ENCODE assay signal across 9 mouse cellular contexts in the genomic region with DNA sequence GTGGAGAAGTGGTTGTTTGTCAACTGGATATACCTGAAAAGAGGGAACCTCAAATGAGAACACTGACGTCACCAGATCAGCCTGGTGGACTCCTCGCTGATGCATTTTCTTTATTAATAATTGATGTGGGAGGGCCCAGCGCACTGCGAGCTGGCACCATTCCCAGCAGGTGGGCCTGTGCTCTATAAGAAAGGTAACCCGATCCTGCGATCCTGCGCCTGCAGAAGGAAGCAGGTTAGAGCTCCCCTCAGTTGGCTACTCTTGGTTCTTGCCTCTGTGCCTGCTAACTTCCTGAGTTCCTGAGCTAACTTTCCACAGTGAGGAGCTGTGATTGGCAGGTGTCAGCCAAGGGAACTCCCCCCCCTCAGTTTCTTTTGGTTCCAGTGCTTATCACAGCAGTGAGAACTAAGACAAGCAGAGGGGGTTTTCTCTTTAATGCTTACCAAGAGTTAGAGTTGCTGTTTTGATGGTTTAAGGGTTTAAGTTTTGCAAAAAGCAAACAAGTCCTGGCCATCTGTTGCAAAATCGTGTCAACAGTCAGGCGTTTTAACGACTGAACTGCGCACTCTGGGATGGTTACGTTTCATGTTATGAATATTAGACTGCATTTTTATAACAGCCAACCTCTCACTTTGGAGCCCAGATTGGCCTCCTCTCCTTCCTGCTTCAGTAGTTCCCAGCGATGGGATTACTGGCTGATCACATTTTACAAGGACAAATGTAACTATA. TPM values are rescaled to one million over a fixed set of nuclear protein-coding genes. Genes with fewer than 3 reads are reported as not detected.
DNase-seq lines count a peak whose midpoint lies in the region; ATAC-seq and TF ChIP-seq lines count a peak whose summit lies in the region.
"Had no signal": no experiment of that assay in that cellular context is flagged by ENCODE, and none has a peak within 500 bp of the region (broad histone marks: within the 10 kb centered on the region; RNA-seq: fewer than 3 reads in every experiment).

No protein-coding gene starts in this region.

- peaks cover 2% of the 10 kb centered on the region; the same call in 1 of the 2 replicates for H3K4me1 ChIP-seq in liver, adult 2 months (ENCODE audit: control insufficient read depth, insufficient read depth, low read length)
- peaks cover 29% of the 10 kb centered on the region for H3K4me1 ChIP-seq in forebrain, embryonic 13.5 days
- peaks cover 34% of the 10 kb centered on the region for H3K4me1 ChIP-seq in limb, embryonic 12.5 days (replicated peaks)
- peaks cover 20% of the 10 kb centered on the region for H3K4me1 ChIP-seq in olfactory bulb, adult 2 months (ENCODE audit: control insufficient read depth, insufficient read depth, low read length)

- TF ChIP-seq POLR2A in liver, adult 2 months (IDR thresholded peaks at IDR 0.05; ENCODE audit: extremely low read depth, insufficient read depth, low read length) = no peak
- no peak for TF ChIP-seq POLR2A in olfactory bulb, adult 2 months (IDR thresholded peaks at IDR 0.05; ENCODE audit: insufficient read depth, low read depth, low read length)

- 2% methylated on average over 13 of the region's 13 CpGs for WGBS in liver, adult 2 months
- WGBS in forebrain, embryonic 13.5 days = 4% methylated on average over 13 of the region's 13 CpGs
- WGBS in limb, embryonic 12.5 days = 10% methylated on average over 13 of the region's 13 CpGs
- 19% methylated on average over 13 of the region's 13 CpGs for WGBS in olfactory bulb, adult 2 months

- H3K9ac ChIP-seq in liver, adult 2 months (ENCODE audit: low read depth, low read length) = no peak overlapping the region
- no peak overlapping the region for H3K9ac ChIP-seq in forebrain, embryonic 13.5 days
- no peak overlapping the region for H3K9ac ChIP-seq in limb, embryonic 12.5 days (replicated peaks)

- no peaks in the 10 kb centered on the region for H3K9me3 ChIP-seq in forebrain, embryonic 13.5 days (replicated peaks)
- H3K9me3 ChIP-seq in limb, embryonic 12.5 days = no peaks in the 10 kb centered on the region

- peak overlapping the region; percentile 4; the same call in 1 of the 2 replicates for H3K4me3 ChIP-seq in liver, adult 2 months (ENCODE audit: insufficient read depth, low read depth, low read length)
- peak overlapping the region; percentile 49 for H3K4me3 ChIP-seq in forebrain, embryonic 13.5 days
- peak overlapping the region; percentile 44 for H3K4me3 ChIP-seq in limb, embryonic 12.5 days (replicated peaks)
- H3K4me3 ChIP-seq in olfactory bulb, adult 2 months (ENCODE audit: insufficient read depth, low read depth, low read length) = peak overlapping the region; percentile 48; the same call in 1 of the 2 replicates

- H3K27me3 ChIP-seq in liver, adult 2 months (ENCODE audit: control insufficient read depth, insufficient read depth, low read length) = no peaks in the 10 kb centered on the region
- peaks cover 99% of the 10 kb centered on the region for H3K27me3 ChIP-seq in forebrain, embryonic 13.5 days
- peaks cover 100% of the 10 kb centered on the region for H3K27me3 ChIP-seq in limb, embryonic 12.5 days

- H3K79me2 ChIP-seq in liver, adult 2 months (ENCODE audit: control insufficient read depth, insufficient read depth, low read length) = no peaks in the 10 kb centered on the region

- peak overlapping the region; percentile 88 for H3K27ac ChIP-seq in liver, adult 2 months (replicated peaks; ENCODE audit: insufficient read depth, low read depth, low read length)
- no peak overlapping the region for H3K27ac ChIP-seq in forebrain, embryonic 13.5 days
- no peak overlapping the region for H3K27ac ChIP-seq in limb, embryonic 12.5 days
- no peak overlapping the region for H3K27ac ChIP-seq in olfactory bulb, adult 2 months (ENCODE audit: insufficient read depth, low read depth, low read length)

- no peaks in the 10 kb centered on the region for H3K36me3 ChIP-seq in liver, adult 2 months (ENCODE audit: control insufficient read depth, insufficient read depth, low read length)
- H3K36me3 ChIP-seq in forebrain, embryonic 13.5 days (ENCODE audit: poor library complexity, severe bottlenecking) = no peaks in the 10 kb centered on the region
- H3K36me3 ChIP-seq in limb, embryonic 12.5 days = no peaks in the 10 kb centered on the region

- no peak for TF ChIP-seq CTCF in liver, adult 2 months (IDR thresholded peaks at IDR 0.05; ENCODE audit: low read depth, low read length)
- TF ChIP-seq CTCF in olfactory bulb, adult 2 months (IDR thresholded peaks at IDR 0.05; ENCODE audit: insufficient read depth, low read depth, low read length) = no peak

- ATAC-seq in forebrain, embryonic 13.5 days = no peak
- no peak for ATAC-seq in limb, embryonic 12.5 days (ENCODE audit: insufficient number of reproducible peaks, insufficient read depth, low FRiP score, low TSS enrichment, low read depth)
- no peak for ATAC-seq in megakaryocyte, adult 5-6 weeks (ENCODE audit: poor library complexity, severe bottlenecking)

- DNase-seq in liver, adult 2 months (ENCODE audit: extremely low read depth, low read depth, low spot score) = peak; percentile 91
- DNase-seq in liver = no peak
- no peak for DNase-seq in cerebellum, postnatal 10 days
- DNase-seq in cerebellum, adult 8-10 months = no peak

- H3K4me2 ChIP-seq in forebrain, embryonic 13.5 days = peak overlapping the region; percentile 92
- H3K4me2 ChIP-seq in limb, embryonic 12.5 days = peak overlapping the region; percentile 81

RNA-seq across cellular contexts. Expression of a gene that starts 0.7 kb away (rescaled TPM):
- total RNA-seq in liver, adult 2 months (2014; rRNA removed) = 0.34 and 0.55 TPM in 2 replicates
- 2.1 and 2.4 TPM in 2 replicates for polyA plus RNA-seq in liver, adult 2 months (2012; rRNA removed)
- 7.5 and 8.7 TPM in 2 replicates for polyA plus RNA-seq in forebrain, embryonic 13.5 days (2015; fragmentation: Nextera tagmentation; extraction: Ambion mirVana)
- polyA plus RNA-seq in limb, embryonic 12.5 days (2016; fragmentation: Nextera tagmentation; extraction: Ambion mirVana) = 0.09 TPM in 1 of 2 replicates, not detected in the other
- polyA plus RNA-seq in olfactory bulb, adult 2 months (2012; ENCODE audit: insufficient read depth, insufficient read length, low replicate concordance, missing spikeins) = not detected in 2 replicates
- total RNA-seq in megakaryocyte, adult 5-6 weeks (2015) = not detected in 2 replicates
- total RNA-seq in megakaryocyte, adult 5-6 weeks (2017) = not detected in 2 replicates
- total RNA-seq: granulocyte monocyte progenitor cell, adult 5-6 weeks had no signal

RNA-seq across cellular contexts. Expression of a gene that starts 43.6 kb away (rescaled TPM):
- not detected in 2 replicates for total RNA-seq in liver, adult 2 months (2014; rRNA removed)
- not detected in 2 replicates for polyA plus RNA-seq in liver, adult 2 months (2012; rRNA removed)
- polyA plus RNA-seq in forebrain, embryonic 13.5 days (2015; fragmentation: Nextera tagmentation; extraction: Ambion mirVana) = 6.3 and 8.4 TPM in 2 replicates
- 0.13 TPM in 1 of 2 replicates, not detected in the other for polyA plus RNA-seq in limb, embryonic 12.5 days (2016; fragmentation: Nextera tagmentation; extraction: Ambion mirVana)
- not detected in 2 replicates for polyA plus RNA-seq in olfactory bulb, adult 2 months (2012; ENCODE audit: insufficient read depth, insufficient read length, low replicate concordance, missing spikeins)
- total RNA-seq in megakaryocyte, adult 5-6 weeks (2015) = 0.04 TPM in 1 of 2 replicates, not detected in the other
- not detected in 2 replicates for total RNA-seq in megakaryocyte, adult 5-6 weeks (2017)
- total RNA-seq: granulocyte monocyte progenitor cell, adult 5-6 weeks had no signal
